Mouse (Mus musculus) inflammation-experienced regulatory T-cells, adult 6 months (primary cell): ENCODE measurements around the gene Zbtb18. TPM values are rescaled to one million over a fixed set of nuclear protein-coding genes. Genes with fewer than 3 reads are reported as not detected.

ENCODE experiments used
- ATAC-seq: one replicate; pipeline ENCODE4 v1.8.0; 2017
- polyA plus RNA-seq, 3 experiments: library from polyadenylated mRNA; unstranded; fragments of 100-300 nt; shearing (Covaris generic); gene quantifications; one replicate each; pipeline ENCODE4 v1.2.1; 2017

Gene Zbtb18
- polyA plus RNA-seq: 1 to 10 TPM in 2 of 3 experiments, under 1 TPM in 1; 0.63 to 3.9 (median 2.1) TPM

- no peak for ATAC-seq
These were observed at the start of gene Zbtb18 for GRCm38 (mm10) chr1:177442196-177442808. Gene Zbtb18, plus strand, starts transcription at chr1:177442351.

GRCm38 (mm10) chr1:177397455-177397854 is 44.7 kb upstream of the Zbtb18 start:
- no peak for ATAC-seq

- ATAC-seq: no peak
These were observed 37.0 kb upstream of the Zbtb18 start for GRCm38 (mm10) chr1:177405170-177405569.

- ATAC-seq: peak; percentile 67
These were observed 33.5 kb upstream of the Zbtb18 start for GRCm38 (mm10) chr1:177408690-177409089.

- ATAC-seq: no peak
These were observed 31.3 kb upstream of the Zbtb18 start for GRCm38 (mm10) chr1:177410769-177411348.

DNA sequence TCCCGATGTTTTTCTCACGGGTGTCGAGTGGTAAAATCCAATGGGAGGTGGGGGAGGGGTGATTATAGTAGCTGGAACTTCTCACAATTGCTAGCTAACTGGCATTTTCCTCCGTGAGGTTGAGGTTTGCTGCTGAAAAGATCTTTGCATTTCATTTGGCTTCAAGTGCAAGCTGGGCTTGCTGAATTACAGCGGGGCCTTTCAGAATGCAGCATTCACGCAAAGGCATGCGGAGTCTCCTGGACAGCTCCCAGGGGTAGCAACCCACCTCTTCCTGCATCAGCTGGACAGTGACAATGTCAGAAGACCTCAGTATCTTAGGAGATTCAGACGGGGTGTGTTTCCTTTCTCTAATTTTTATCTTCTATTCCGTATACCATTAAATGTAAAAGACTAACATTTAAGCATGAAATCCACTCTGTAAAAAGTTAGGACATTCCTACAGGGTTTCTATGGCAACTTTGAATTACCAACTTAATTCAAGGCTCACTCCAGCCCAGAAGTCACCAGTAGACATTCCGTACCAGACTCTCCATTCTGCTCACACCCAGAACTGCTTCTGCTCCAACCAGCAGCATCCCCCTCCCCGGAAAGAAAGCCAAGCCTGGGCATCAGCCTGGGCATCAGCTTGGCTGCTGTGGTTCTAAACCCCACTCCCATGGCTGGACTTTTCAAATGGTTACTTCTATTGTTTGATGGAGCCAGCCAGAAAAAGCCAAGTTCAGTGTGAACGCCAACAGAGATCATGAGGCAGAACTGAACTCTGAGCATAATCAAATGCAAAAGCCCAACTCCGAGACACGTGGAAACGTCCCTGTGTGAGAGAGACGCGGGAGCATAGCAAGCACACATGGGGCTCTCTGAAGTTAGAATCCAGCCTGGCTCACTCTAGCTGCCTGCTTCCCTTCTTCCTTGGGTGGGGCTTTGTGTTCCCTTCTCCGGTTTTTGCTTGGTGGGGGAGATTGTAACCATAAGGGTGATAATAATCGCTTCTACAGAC is 30.5 kb upstream of the Zbtb18 start:
- ATAC-seq: no peak

GRCm38 (mm10) chr1:177419331-177419730 is 22.8 kb upstream of the Zbtb18 start:
- ATAC-seq: no peak

GRCm38 (mm10) chr1:177420126-177420525 is 22.0 kb upstream of the Zbtb18 start:
- ATAC-seq: no peak

- ATAC-seq: peak; percentile 46
These were observed 14.3 kb upstream of the Zbtb18 start for GRCm38 (mm10) chr1:177427862-177428261.

GRCm38 (mm10) chr1:177428338-177428737 is 13.8 kb upstream of the Zbtb18 start:
- peak; percentile 38 for ATAC-seq

- ATAC-seq: no peak
These were observed 13.1 kb upstream of the Zbtb18 start for GRCm38 (mm10) chr1:177429067-177429466.

GRCm38 (mm10) chr1:177440411-177440810 is 1.7 kb upstream of the Zbtb18 start:
- no peak for ATAC-seq

DNA sequence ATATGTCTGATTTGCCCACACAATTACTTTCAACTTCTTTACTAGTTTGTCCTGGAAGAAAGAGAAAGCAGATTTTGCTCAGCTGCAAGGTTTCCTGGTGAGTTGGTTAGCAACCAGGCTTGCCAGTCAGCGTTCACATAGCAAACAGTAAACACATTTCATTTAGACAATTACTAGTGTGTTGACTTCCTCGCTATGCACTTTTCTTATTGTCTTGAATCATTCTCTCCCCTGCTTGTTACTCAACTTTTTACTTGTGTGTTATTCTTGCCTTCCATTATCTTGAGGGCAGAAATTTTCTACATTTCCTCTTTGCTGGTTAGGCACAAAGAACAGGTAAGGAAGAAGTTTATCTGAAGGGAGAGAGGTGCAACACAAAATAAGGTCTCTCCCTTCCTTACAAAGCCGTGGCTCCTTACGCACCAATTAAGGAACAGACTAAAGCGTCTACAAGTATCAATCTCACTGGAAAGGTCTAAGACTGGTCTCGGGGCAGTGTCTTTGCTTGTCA is 1.1 kb upstream of the Zbtb18 start:
- ATAC-seq: peak; percentile 13

DNA sequence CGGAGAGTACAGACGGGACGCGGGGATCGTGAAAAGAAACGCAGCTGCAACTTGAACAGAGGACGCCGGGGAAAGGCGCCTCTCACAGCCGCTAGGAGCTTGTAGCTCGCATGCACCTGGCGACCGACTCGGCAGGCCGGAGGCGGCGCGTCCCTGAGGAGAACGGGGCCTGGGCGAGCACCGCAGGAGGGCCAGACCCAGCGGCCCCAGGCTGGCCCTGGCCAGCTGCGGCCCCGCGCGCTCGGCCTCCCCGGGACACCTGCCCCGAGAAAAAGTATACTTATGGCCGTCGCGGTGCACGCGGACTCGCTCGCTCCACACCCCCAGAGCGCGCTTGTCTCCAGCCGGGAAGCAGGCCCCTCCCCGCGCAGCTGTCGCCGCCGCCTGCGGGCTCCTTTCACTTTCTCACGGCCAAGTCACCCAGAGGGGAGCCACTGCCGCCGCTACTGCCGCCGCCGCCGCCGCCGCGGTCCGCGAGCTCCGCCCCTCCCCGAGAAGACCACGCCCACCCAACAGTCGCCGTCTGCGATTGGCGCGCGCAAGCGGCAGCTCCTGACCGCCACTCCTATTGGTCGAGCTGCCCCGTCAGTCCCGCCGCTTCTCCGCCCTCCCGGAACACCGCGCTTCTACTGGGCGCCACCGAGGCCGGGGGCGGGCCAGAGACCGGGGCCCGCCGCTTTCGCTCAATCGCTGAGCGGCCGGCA is 507 bp upstream of the Zbtb18 start:
- peak; percentile 90 for ATAC-seq

- ATAC-seq: peak; percentile 4
These were observed 921 bp downstream of the Zbtb18 start for GRCm38 (mm10) chr1:177442821-177443723.

DNA sequence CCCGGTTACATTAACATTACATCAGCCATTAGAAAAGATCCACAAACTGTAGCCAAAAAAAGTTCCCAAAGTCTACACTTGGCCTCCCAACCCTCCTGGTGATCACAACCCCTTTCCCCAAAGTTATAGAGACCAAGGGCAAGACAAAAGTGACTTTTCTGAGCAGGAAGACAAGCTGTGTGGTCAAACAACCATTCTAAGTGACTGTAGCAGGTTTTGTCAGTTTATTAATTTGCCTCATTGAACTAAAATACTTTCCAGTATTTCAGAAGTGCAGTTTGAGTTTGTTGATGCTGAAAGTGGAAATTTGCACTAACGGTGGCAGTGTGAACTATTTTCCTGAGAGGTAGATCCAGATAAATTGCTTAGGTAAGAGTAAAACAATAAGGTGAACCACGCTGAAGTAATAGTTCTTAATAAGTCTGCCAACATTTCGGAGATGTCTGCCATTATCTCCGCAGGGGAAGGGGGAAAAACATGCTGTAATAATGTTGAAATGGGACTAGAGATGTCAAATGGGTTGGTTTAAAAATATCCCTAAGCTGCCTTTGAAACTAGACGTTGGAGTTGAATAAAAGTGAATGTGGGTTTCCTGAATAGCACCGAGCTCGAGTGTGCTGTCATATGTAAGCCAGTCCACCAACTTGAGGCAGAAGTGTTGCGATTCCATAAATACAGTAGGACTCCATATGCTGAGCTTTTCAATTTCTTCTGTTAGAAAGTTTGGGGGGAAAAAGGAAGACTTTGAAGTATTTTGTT is 1.8 kb downstream of the Zbtb18 start:
- ATAC-seq: no peak

- ATAC-seq: no peak
These were observed 2.3 kb downstream of the Zbtb18 start for GRCm38 (mm10) chr1:177444483-177444810.

DNA sequence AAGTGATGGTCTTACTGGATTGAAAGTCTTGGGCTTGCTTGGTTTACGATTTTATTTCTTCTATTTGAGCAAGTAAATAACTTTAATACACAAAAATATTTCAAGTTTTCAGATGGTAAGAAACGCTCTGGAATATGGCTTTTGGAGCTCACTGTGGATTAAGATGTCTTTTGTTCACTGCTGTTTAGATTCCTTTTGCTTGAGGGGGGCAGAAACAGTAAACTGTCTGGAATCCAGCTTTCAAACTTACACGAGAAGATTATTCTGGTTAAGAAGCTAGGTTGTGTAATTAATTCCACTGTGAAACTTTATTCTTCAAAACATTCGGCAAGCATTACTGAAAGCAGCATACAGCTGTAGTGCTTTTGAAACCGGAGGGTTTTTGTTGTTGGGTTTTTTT is 2.8 kb downstream of the Zbtb18 start:
- no peak for ATAC-seq

DNA sequence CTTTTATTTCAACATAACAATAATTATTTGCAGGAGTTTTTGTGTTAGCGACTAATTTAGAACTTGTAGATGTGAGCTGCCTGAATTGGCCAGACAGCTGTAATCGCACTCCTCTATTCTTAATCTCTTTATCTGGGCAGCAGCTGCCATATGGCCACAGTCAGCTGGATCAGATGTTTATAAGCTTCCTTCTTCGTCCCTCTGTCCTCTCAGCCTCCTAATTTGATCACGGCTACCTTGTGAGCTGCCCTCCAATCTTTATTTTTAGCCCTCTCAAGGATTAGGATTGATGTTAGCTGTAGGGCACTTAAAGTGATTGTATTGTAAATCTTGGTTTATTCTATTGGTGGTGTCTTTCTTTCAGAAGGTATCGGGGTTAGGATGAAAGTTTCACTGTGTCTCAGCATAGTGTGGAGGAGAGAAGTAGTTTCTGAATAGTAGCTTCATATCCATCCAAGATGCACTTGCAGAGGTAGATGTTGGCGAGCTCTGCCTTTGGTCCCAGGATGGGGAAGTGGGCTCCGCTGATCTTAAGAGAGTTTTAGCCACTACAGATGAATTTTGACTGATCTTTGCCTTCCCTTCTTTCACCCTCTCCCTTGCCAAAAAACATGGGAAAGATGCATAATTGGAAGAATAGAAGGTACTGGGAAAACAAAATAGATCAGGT is 3.4 kb downstream of the Zbtb18 start:
- no peak for ATAC-seq

DNA sequence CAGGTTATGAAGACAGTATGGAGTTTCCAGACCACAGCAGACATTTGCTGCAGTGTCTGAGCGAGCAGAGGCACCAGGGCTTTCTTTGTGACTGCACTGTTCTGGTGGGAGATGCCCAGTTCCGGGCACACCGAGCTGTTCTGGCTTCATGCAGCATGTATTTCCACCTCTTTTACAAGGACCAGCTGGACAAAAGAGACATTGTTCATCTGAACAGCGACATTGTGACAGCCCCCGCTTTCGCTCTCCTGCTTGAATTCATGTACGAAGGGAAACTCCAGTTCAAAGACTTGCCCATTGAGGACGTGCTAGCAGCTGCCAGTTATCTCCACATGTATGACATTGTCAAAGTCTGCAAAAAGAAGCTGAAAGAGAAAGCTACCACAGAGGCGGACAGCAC is 4.9 kb downstream of the Zbtb18 start:
- no peak for ATAC-seq
